Mouse (Mus musculus) forebrain, postnatal 0 days (tissue): ENCODE measurements around the gene Slc38a1. TPM values are rescaled to one million over a fixed set of nuclear protein-coding genes. Genes with fewer than 3 reads are reported as not detected.

Source experiments
- ATAC-seq: fragments of 200-750 bp; cut with Nextera tagmentation; 2 replicates; pipeline ENCODE4 v1.8.0; 2017; ENCODE audit warnings: mild to moderate bottlenecking, moderate library complexity
- DNase-seq: peaks from one replicate; pipeline ENCODE4 v3.0.0-alpha.2; 2015
- H3K27ac ChIP-seq: fragments of 300-500 bp; sonication (generic); 2 replicates; pipeline ENCODE4 v1.5.1; 2014; ENCODE audit warnings: low read depth, mild to moderate bottlenecking, antibody characterized with exemption, low read length, moderate library complexity, mixed read lengths
- H3K27me3 ChIP-seq: fragments of 300-500 bp; sonication (generic); 2 replicates; pipeline ENCODE4 v1.6.1; 2014; ENCODE audit warnings: mild to moderate bottlenecking, low read length, mixed read lengths; ENCODE audit not compliant: insufficient read depth
- H3K36me3 ChIP-seq: fragments of 300-500 bp; sonication (generic); 2 replicates; pipeline ENCODE4 v1.6.1; 2014; ENCODE audit warnings: mild to moderate bottlenecking, moderate library complexity; ENCODE audit not compliant: insufficient read depth
- H3K4me1 ChIP-seq: fragments of 300-500 bp; sonication (generic); 2 replicates; pipeline ENCODE4 v1.6.1; 2014; ENCODE audit warnings: antibody characterized with exemption; ENCODE audit not compliant: insufficient read depth
- H3K4me2 ChIP-seq: fragments of 300-500 bp; sonication (generic); 2 replicates; pipeline ENCODE4 v1.6.1; 2014; ENCODE audit warnings: low read depth, mild to moderate bottlenecking, moderate library complexity
- H3K4me3 ChIP-seq: fragments of 300-500 bp; sonication (generic); 2 replicates; pipeline ENCODE4 v1.5.1; 2014; ENCODE audit warnings: low read depth, low read length, mixed read lengths
- H3K9ac ChIP-seq: fragments of 300-500 bp; sonication (generic); 2 replicates; pipeline ENCODE4 v1.6.1; 2014; ENCODE audit warnings: mild to moderate bottlenecking
- H3K9me3 ChIP-seq: fragments of 300-500 bp; sonication (generic); 2 replicates; pipeline ENCODE4 v1.6.1; 2016; ENCODE audit warnings: low read length
- CTCF ChIP-seq: sonication (generic); IDR thresholded peaks from 2 replicates; pipeline ENCODE4 v1.5.1; 2016; ENCODE audit warnings: antibody characterized with exemption, control low read depth, low read depth
- WGBS: fragments of 180-500 bp; shearing (Covaris S2); extraction: QIAGEN DNeasy Blood & Tissue Kit; methylation state at CpG from one replicate; pipeline ENCODE4 v1.1.7; 2014; 5-methylcytosine and 5-hydroxymethylcytosine counted together
- polyA plus RNA-seq: library from polyadenylated mRNA; unstranded; fragments of >200 nt; fragmentation: Nextera tagmentation; extraction: Ambion mirVana; gene quantifications from 2 replicates; pipeline ENCODE4 v1.2.1, GENCODE M21; 2015
- total RNA-seq: library from RNA; depleted of rRNA; stranded (reverse); fragments of >200 nt; gene quantifications from 2 replicates; pipeline ENCODE4 v1.2.3, GENCODE M21; 2014

Gene Slc38a1
- total and polyA plus RNA-seq, 2 experiments from 2014 or later, result 73.3 to 90.2 TPM

DNA sequence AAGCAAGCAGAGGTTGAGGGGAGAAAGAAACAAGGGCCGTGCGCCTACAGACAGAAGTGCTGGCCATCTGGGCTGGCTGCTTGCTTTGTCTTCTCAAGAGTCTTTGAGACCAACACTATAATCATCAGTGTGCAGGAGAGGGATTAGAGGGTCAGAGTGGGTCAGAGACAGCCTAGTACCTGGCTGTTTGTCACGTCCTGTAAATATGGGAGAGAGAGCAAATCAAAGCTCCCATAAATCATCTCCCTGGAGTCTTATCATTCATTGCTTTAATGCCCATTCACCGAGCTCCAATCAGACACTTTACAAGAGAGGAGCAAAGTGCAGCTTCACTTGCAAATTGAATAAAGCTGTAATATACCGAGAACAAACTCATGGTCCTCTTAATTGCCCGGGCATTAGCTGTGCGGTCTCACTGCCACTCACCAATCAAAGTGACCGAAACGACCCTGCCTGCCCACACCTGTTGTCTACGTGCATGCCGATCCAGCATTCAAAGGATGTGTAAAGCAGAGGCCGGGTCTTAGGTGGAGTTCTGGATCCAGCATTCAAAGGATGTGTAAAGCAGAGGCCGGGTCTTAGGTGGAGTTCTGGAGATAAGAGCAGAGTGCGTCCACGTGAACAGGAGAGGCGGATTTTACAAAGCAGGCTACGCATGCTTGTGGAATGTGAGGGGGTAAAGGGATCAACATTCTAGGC is 15.0 kb upstream of the Slc38a1 start:
- no peaks in the 10 kb centered on the region for H3K36me3 ChIP-seq
- TF ChIP-seq CTCF, result no peak
- no peaks in the 10 kb centered on the region for H3K9me3 ChIP-seq
- DNase-seq, result no peak
- no peak for ATAC-seq
- H3K9ac ChIP-seq, result no peak overlapping the region
- no peaks in the 10 kb centered on the region for H3K27me3 ChIP-seq
- H3K4me2 ChIP-seq, result no peak overlapping the region
- H3K4me1 ChIP-seq, result no peaks in the 10 kb centered on the region
- no peak overlapping the region for H3K27ac ChIP-seq
- 63% methylated on average over 17 of the region's 17 CpGs for WGBS
- H3K4me3 ChIP-seq, result no peak overlapping the region

DNA sequence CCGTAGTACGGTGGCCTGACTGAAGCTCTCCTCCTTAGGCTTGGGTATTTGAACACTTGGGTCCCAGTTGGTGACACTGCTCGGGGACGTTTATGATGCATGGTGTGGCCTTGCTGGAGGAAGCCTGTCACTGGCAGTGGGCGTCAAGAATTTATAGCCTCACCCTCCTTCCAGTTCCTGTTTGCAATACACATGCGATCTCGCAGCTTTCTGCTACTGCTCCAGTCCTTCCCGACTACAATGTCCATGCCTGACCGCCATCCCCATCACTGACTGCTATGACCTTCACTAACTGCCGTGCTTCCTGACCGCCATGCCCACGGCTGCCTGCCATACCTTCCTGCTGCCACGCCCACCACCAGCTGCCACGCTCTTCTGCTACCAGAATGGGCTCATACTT is 12.8 kb upstream of the Slc38a1 start:
- Histone ChIP-seq H3K27me3 (no peaks in the 10 kb centered on the region), H3K4me3 (no peak overlapping the region), H3K36me3 (no peaks in the 10 kb centered on the region), H3K4me2 (no peak overlapping the region), H3K27ac (no peak overlapping the region), H3K4me1 (no peaks in the 10 kb centered on the region), H3K9me3 (no peaks in the 10 kb centered on the region), H3K9ac (no peak overlapping the region)
- no peak for TF ChIP-seq CTCF
- DNase-seq (no peak), ATAC-seq (no peak)
- WGBS, result 97% methylated on average over 14 of the region's 14 CpGs

DNA sequence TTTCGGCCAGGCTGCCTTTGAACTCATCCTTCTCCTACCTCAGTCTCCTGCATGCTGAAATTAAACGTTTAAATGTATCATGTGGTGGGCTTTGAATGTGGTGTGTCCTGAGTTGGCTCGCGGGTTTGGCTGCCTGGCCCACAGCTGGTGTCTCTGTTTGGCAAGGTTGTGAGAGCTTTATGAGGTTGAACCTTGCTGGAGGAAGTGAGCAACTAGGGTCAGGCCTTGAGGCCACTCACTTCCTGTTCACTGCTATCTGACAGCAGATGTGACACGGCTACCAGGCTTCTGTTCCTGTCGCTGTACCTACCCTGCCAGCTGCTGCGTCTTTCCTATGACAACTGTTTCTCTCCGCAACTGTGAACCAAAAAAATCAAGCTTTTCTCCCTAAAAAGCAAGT is 12.0 kb upstream of the Slc38a1 start:
- no peak overlapping the region for H3K9ac ChIP-seq
- no peaks in the 10 kb centered on the region for H3K27me3 ChIP-seq
- H3K36me3 ChIP-seq, result no peaks in the 10 kb centered on the region
- ATAC-seq (no peak), DNase-seq (no peak)
- H3K9me3 ChIP-seq, result no peaks in the 10 kb centered on the region
- no peak for TF ChIP-seq CTCF
- H3K4me3 ChIP-seq, result no peak overlapping the region
- 77% methylated on average over 8 of the region's 8 CpGs for WGBS
- no peaks in the 10 kb centered on the region for H3K4me1 ChIP-seq
- no peak overlapping the region for H3K4me2 ChIP-seq
- no peak overlapping the region for H3K27ac ChIP-seq

DNA sequence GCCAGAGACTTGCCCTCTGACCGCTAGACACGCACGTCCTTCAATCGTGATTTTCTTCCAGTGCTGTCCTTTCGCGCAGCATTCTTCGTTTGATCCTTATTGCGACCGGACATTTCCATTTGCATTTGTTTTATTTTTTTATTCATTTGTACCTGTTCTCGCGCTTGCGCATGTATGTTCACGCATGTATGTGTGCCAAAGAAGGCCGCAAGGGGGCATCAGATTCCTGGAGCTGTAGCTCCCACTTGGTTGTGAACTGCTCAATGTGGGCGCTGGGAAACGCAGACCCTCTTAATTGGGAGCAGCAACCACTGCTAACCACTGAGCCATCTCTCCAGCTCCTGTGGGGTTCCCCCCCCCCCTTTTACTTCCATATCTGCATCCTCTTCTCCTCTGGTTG is 10.3 kb upstream of the Slc38a1 start:
- no peak overlapping the region for H3K9ac ChIP-seq
- H3K4me1 ChIP-seq, result no peaks in the 10 kb centered on the region
- H3K27ac ChIP-seq, result no peak overlapping the region
- TF ChIP-seq CTCF, result no peak
- 80% methylated on average over 16 of the region's 16 CpGs for WGBS
- no peak overlapping the region for H3K4me2 ChIP-seq
- no peak overlapping the region for H3K4me3 ChIP-seq
- DNase-seq (no peak), ATAC-seq (no peak)
- H3K36me3 ChIP-seq, result no peaks in the 10 kb centered on the region
- no peaks in the 10 kb centered on the region for H3K9me3 ChIP-seq
- no peaks in the 10 kb centered on the region for H3K27me3 ChIP-seq

DNA sequence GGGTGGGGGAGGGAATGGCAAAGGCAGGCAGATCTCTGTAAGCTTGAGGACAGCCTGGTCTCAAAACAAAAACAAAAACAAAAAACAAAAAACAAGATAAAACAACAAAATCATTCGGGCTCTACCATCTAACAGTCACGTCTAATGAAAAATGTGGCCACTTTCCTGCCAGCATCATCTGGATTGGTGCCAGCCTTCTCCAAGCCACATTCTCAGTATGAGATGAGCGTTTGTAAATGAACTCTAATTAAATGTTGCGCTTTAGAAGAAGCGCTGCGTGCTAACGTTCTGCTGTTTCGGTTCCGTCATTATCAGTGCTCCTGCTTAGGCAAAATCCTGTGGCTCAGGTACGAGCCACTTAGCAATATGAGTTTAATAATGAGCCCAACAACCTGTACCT is 9.8 kb upstream of the Slc38a1 start:
- Histone ChIP-seq H3K27ac (no peak overlapping the region), H3K9ac (no peak overlapping the region), H3K9me3 (no peaks in the 10 kb centered on the region), H3K4me3 (no peak overlapping the region), H3K4me1 (no peaks in the 10 kb centered on the region), H3K27me3 (no peaks in the 10 kb centered on the region), H3K36me3 (no peaks in the 10 kb centered on the region), H3K4me2 (peak overlapping the region; percentile 15; the same call in 1 of the 2 replicates)
- WGBS, result 21% methylated on average over 10 of the region's 10 CpGs
- no peak for TF ChIP-seq CTCF
- ATAC-seq (no peak), DNase-seq (peak; percentile 77)

DNA sequence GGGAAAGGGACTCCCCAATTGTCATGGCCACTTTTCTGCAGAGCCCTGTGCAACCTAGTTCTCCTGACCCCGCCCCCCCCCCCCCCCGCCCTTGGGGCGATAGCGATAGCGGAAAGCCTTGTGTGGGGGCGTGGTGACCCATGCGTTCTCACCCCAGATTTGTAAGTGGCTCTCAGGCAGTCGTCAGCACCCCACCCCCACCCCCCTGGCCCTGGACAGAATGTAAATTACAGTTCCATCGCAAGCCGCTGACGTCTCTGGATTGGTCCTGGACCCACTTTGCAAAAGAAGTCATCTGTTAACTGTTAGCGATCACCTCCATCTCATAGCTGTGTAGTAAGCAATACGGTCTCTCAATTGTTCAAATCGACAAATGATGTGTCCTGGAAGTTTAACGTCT is 4.7 kb upstream of the Slc38a1 start:
- Histone ChIP-seq H3K27ac (no peak overlapping the region), H3K27me3 (no peaks in the 10 kb centered on the region), H3K4me1 (peaks cover 4% of the 10 kb centered on the region; the same call in 1 of the 2 replicates), H3K9me3 (no peaks in the 10 kb centered on the region), H3K9ac (no peak overlapping the region), H3K4me2 (no peak overlapping the region), H3K36me3 (no peaks in the 10 kb centered on the region), H3K4me3 (no peak overlapping the region)
- ATAC-seq, result no peak
- no peak for DNase-seq
- 32% methylated on average over 14 of the region's 15 CpGs for WGBS
- no peak for TF ChIP-seq CTCF

DNA sequence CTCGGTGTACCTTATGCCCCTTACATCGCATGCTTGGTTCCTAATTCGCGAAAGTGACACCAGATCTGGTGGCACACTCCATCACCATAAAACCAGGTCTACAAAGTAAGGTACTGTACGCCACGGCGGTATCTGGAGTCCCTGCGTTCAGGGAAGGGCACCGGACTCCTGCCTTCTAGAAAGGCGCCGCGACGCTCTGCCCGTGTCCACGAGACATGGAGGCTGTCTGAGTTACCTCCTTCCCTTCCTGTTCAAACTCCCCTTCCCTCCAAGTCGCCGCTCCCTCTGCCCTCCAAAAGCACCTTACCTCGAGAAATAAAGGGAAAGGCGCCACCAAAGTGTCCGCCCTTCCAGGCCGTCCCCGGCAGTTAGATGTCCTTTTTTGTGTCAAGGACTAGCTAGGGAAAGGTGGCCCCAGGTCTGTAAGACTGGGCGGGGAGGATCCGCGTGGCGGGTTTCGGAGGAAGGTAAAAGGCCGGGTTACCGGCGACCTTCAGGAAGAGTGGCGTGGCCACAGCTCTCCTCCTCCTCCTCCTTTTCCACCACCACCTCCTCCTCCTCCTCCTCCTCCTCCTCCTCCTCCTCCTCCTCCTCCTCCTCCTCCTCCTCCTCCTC is 785 bp downstream of the Slc38a1 start:
- Histone ChIP-seq H3K4me3 (peak overlapping the region; percentile 82), H3K9me3 (no peaks in the 10 kb centered on the region), H3K4me2 (peak overlapping the region; percentile 95), H3K4me1 (peaks cover 4% of the 10 kb centered on the region; the same call in 1 of the 2 replicates), H3K36me3 (no peaks in the 10 kb centered on the region), H3K27me3 (no peaks in the 10 kb centered on the region), H3K27ac (peak overlapping the region; percentile 100), H3K9ac (peak overlapping the region; percentile 99)
- ATAC-seq (peak; percentile 1; the same call in 1 of the 2 replicates), DNase-seq (peak; percentile 76)
- TF ChIP-seq CTCF, result no peak
- WGBS, result 3% methylated on average over 31 of the region's 31 CpGs
